Mouse (Mus musculus) olfactory bulb, adult 2 months (tissue): ENCODE results near the gene Tmem210. TPM values are rescaled to one million over a fixed set of nuclear protein-coding genes. Genes with fewer than 3 reads are reported as not detected.

Experiments used
- H3K27ac ChIP-seq: fragments of 200-500 bp; 2 replicates; pipeline ENCODE4 v1.5.1; 2012; ENCODE audit warnings: low read depth, low read length; ENCODE audit not compliant: insufficient read depth
- H3K4me1 ChIP-seq: fragments of 200-500 bp; 2 replicates; pipeline ENCODE4 v1.6.1; 2012; ENCODE audit warnings: low read length; ENCODE audit not compliant: control insufficient read depth, insufficient read depth
- H3K4me3 ChIP-seq: fragments of 200-500 bp; 2 replicates; pipeline ENCODE4 v1.5.1; 2012; ENCODE audit warnings: mild to moderate bottlenecking, low read depth, low read length, moderate library complexity; ENCODE audit not compliant: insufficient read depth
- CTCF ChIP-seq: fragments of 200-500 bp; IDR thresholded peaks from 2 replicates; pipeline ENCODE4 v1.5.1; 2012; ENCODE audit warnings: low read depth, mild to moderate bottlenecking, low read length, moderate library complexity; ENCODE audit not compliant: insufficient read depth
- POLR2A ChIP-seq: fragments of 200-500 bp; IDR thresholded peaks from 2 replicates; pipeline ENCODE4 v1.6.1; 2012; ENCODE audit warnings: mild to moderate bottlenecking, low read depth, low read length, moderate library complexity; ENCODE audit not compliant: insufficient read depth
- WGBS: fragments of 180-500 bp; shearing (Covaris S2); methylation state at CpG from one replicate; pipeline ENCODE4 v1.1.7; 2018; 5-methylcytosine and 5-hydroxymethylcytosine counted together
- polyA plus RNA-seq: library from polyadenylated mRNA; stranded (reverse); fragments of >200 nt; gene quantifications from 2 replicates; pipeline ENCODE4 v1.2.4, GENCODE M21; 2012; ENCODE audit warnings: low replicate concordance; ENCODE audit not compliant: missing spikeins, insufficient read depth, insufficient read length

Gene Tmem210
- polyA plus RNA-seq = not detected in 2 replicates

DNA sequence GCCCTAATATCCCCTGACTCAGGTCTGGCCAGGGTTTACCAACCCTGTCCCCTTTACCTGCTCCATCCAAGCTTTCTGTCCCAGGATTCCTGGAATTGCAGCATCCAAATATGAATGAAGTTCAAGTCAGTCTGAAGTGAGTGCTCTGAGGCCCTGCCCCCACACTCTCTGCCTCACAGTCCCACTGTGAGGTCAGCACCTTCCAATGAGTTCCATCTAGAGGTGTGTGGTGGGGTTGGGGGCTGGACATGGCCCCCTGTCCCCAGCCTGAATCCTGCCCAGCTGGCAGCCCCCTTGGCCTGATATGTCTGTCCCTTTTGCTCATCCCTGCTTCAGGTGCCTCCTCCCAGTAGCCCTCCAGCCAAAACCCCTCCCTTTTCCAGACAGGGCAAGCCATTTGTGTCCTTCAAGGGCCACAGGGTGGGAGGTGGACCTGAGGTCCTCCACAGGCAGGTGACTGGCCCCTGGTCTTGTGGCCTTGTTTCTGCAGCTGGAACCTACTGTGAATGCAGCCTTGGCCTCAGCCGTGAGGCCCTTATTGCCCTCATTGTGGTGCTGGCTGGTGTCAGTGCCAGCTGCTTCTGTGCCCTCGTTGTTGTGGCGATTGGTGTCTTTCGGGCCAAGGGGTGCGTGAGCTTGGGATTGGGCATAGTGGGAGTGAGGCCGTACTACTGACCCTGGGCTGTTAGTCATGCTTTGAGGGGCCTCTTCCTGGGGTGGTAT lies at the start of gene Tmem210:
Tmem210 (plus strand) TSS at position 219 of the 723 bp plus-strand sequence.
- peaks cover 57% of the 10 kb centered on the region for H3K4me1 ChIP-seq
- no peak within 1 kb of the TSS for H3K27ac ChIP-seq
- no peak within 1 kb of the TSS for H3K4me3 ChIP-seq
- 35% methylated on average over 6 of the region's 6 CpGs for WGBS
- no peak for TF ChIP-seq CTCF

DNA sequence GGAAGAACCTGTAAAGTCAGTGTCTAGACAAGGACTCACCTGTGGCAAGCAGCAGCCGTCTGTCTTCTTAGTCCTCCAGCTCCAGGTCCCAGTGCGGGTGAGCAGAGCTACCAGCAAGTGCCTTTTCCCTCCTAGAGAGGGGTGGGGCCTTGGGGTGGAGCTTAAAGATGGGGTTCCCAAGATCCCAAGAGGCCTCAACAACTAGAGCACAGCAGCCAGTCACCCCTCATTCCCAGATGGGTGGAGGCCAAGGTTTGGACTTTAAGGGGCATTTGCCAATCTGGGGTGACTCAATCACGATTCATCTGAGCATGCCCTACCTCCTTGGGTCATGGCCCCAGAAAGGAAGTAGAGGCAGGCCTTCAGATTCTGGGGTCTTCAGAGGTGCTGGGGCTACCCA lies 48.2 kb upstream of the Tmem210 start:
- Histone ChIP-seq H3K4me1 (peaks cover 26% of the 10 kb centered on the region), H3K27ac (no peak overlapping the region), H3K4me3 (no peak overlapping the region)
- TF ChIP-seq CTCF (no peak), POLR2A (no peak)
- 95% methylated on average over 3 of the region's 3 CpGs for WGBS

GRCm38 (mm10) chr2:25240310-25240709 lies 47.6 kb upstream of the Tmem210 start:
- Histone ChIP-seq H3K27ac (no peak overlapping the region), H3K4me3 (peak overlapping the region; percentile 89; the same call in 1 of the 2 replicates), H3K4me1 (peaks cover 26% of the 10 kb centered on the region)
- 52% methylated on average over 8 of the region's 8 CpGs for WGBS
- TF ChIP-seq CTCF (no peak), POLR2A (no peak)

GRCm38 (mm10) chr2:25240723-25241437 lies 47.1 kb upstream of the Tmem210 start:
- H3K4me1 ChIP-seq = peaks cover 26% of the 10 kb centered on the region
- H3K4me3 ChIP-seq = peak overlapping the region; percentile 89
- under 1% methylated on average over 29 of the region's 29 CpGs for WGBS
- H3K27ac ChIP-seq = no peak overlapping the region
- TF ChIP-seq POLR2A (0 out of 2 replicates have a peak, but pooled peaks have one; percentile 17), CTCF (no peak)

DNA sequence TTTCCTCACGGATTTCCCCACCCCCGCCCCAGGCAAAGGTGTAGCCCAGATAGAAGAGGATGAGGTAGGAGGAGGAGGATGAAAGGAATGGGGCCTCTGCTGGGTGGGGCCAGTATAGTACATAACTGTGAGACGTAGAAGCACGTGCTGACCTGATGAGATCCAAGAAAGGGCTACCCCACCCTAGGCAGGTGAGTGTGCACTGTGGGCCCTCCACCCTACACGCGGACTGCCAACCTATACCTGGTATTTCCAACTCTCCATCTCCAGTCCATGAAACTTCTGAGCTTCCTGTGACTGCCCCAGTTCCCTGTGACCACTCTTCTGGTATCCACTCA lies 46.5 kb upstream of the Tmem210 start:
- peak overlapping the region; percentile 89 for H3K4me3 ChIP-seq
- 19% methylated on average over 6 of the region's 6 CpGs for WGBS
- no peak overlapping the region for H3K27ac ChIP-seq
- H3K4me1 ChIP-seq = peaks cover 26% of the 10 kb centered on the region
- no peak for TF ChIP-seq CTCF

GRCm38 (mm10) chr2:25242101-25242506 lies 45.8 kb upstream of the Tmem210 start, which contains the start of the genes Rnf208 and Cysrt1:
TSS of gene Rnf208 (plus strand) at chr2:25242255.
TSS of gene Cysrt1 (minus strand) at chr2:25242452.
- WGBS = 0% methylated on average over 52 of the region's 59 CpGs
- H3K4me1 ChIP-seq = peaks cover 26% of the 10 kb centered on the region
- peak within 1 kb of the TSS; percentile 89 for H3K4me3 ChIP-seq
- peak; percentile 39 for TF ChIP-seq POLR2A
- TF ChIP-seq CTCF = no peak
- H3K27ac ChIP-seq = peak within 1 kb of the TSS; percentile 56; the same call in 1 of the 2 replicates

DNA sequence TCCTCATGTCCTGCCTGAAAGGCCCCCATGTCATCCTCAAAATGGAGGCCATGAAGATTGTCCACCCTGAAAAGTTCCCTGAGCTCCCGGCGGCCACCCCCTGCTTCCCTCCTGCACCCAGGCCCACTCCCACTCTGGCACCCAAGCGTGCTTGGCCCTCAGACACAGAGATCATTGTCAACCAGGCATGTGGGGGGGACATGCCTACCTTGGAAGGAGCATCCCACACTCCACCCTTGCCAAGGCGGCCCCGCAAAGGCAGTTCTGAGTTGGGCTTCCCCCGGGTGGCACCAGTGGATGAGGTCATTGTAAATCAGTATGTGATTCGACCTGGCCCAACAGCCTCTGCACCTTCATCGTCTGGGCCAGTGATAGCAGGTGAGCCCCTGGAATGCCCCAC lies 44.6 kb upstream of the Tmem210 start:
- H3K27ac ChIP-seq = no peak overlapping the region
- H3K4me3 ChIP-seq = no peak overlapping the region; the same call in 1 of the 2 replicates
- TF ChIP-seq CTCF (no peak), POLR2A (no peak)
- peaks cover 26% of the 10 kb centered on the region for H3K4me1 ChIP-seq
- 73% methylated on average over 8 of the region's 8 CpGs for WGBS

- no peak overlapping the region for H3K4me3 ChIP-seq
- peaks cover 26% of the 10 kb centered on the region for H3K4me1 ChIP-seq
- 85% methylated on average over 4 of the region's 4 CpGs for WGBS
- H3K27ac ChIP-seq = no peak overlapping the region
- TF ChIP-seq CTCF (no peak), POLR2A (no peak)
These were observed 43.8 kb upstream of the Tmem210 start for GRCm38 (mm10) chr2:25244144-25244543.
